Comparison of ENCODE assay signal across 8 mouse cellular contexts in the genomic region with DNA sequence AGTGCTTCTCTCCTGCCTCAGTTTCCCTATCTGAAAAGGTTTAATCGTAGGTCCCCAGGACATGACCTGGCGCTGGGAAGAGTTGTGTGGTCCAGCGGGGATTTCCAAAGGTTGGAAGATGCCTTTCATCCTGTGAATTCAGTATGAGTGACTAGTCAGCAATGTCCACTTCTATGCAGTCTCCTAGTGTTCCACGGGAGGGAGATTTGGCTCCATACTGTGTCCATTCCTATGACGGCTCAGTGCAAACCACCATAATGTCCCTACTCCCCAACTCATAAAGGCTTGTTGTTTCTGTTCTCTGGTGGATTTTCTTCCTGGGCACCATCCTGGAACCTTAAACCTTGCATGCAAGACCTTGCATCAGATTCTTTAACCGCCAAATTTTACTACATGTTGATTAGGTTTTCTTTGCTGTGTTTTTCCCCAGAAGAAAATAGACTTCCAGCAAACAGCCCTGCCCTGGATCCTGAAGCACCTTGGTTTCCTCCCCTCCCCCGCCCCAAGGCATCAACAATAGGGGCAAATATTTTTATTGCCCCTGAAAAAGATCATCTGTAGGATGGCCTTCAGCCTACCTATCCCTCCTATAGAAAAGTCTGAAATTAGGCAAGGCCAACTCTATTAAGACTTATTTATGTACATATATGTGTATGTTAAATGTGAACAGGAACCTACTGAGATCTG. TPM values are rescaled to one million over a fixed set of nuclear protein-coding genes. Genes with fewer than 3 reads are reported as not detected.
DNase-seq lines count a peak whose midpoint lies in the region; ATAC-seq and TF ChIP-seq lines count a peak whose summit lies in the region.

No protein-coding gene starts in this region.

- H3K36me3 ChIP-seq in hindbrain, embryonic 11.5 days (ENCODE audit: control insufficient read depth, insufficient read depth, low read length), result no peaks in the 10 kb centered on the region
- H3K36me3 ChIP-seq in midbrain, embryonic 12.5 days, result peaks cover 2% of the 10 kb centered on the region; the same call in 1 of the 2 replicates

- peak; percentile 39 for TF ChIP-seq CTCF in left cerebral cortex, adult 2 months (IDR thresholded peaks at IDR 0.05)

- H3K9ac ChIP-seq in hindbrain, embryonic 11.5 days (ENCODE audit: low read depth, low read length), result peak overlapping the region; percentile 59; the same call in 1 of the 2 replicates
- peak overlapping the region; percentile 51 for H3K9ac ChIP-seq in midbrain, embryonic 12.5 days (replicated peaks)

- DNase-seq in left cerebral cortex, adult 2 months (ENCODE audit: extremely low spot score in 1 of 2, low spot score in 2 of 2), result no peak
- DNase-seq in left cerebral cortex, adult 8-10 months (ENCODE audit: low spot score in 2 of 2), result no peak
- DNase-seq in hindbrain, embryonic 11.5 days (ENCODE audit: low spot score), result no peak
- no peak for DNase-seq in frontal cortex, postnatal 10 days (ENCODE audit: low spot score in 2 of 2)
- no peak for DNase-seq in urinary bladder, adult 2 months (ENCODE audit: low spot score)
- no peak for DNase-seq in gastrocnemius, postnatal 25 days

- no peaks in the 10 kb centered on the region for H3K27me3 ChIP-seq in hindbrain, embryonic 11.5 days (ENCODE audit: control insufficient read depth, insufficient read depth, low read length)
- no peaks in the 10 kb centered on the region for H3K27me3 ChIP-seq in midbrain, embryonic 12.5 days

- no peaks in the 10 kb centered on the region for H3K9me3 ChIP-seq in hindbrain, embryonic 11.5 days (ENCODE audit: control insufficient read depth, low read length)
- no peaks in the 10 kb centered on the region for H3K9me3 ChIP-seq in midbrain, embryonic 12.5 days

- no peaks in the 10 kb centered on the region for H3K4me1 ChIP-seq in brown adipose tissue, adult 24 weeks (ENCODE audit: control insufficient read depth, insufficient read depth, insufficient read length, low read length)
- peaks cover 5% of the 10 kb centered on the region; the same call in 1 of the 2 replicates for H3K4me1 ChIP-seq in hindbrain, embryonic 11.5 days (replicated peaks; ENCODE audit: control insufficient read depth, insufficient read depth, low read length)
- peaks cover 25% of the 10 kb centered on the region for H3K4me1 ChIP-seq in midbrain, embryonic 12.5 days

- H3K27ac ChIP-seq in left cerebral cortex, adult 2 months, result peak overlapping the region; percentile 88
- peak overlapping the region; percentile 80 for H3K27ac ChIP-seq in brown adipose tissue, adult 24 weeks (replicated peaks; ENCODE audit: low read depth, low read length)
- H3K27ac ChIP-seq in hindbrain, embryonic 11.5 days (ENCODE audit: low read depth, low read length), result peak overlapping the region; percentile 68
- peak overlapping the region; percentile 81 for H3K27ac ChIP-seq in midbrain, embryonic 12.5 days (replicated peaks)

- WGBS in hindbrain, embryonic 11.5 days, result 37% methylated on average over 7 of the region's 7 CpGs
- 37% methylated on average over 7 of the region's 7 CpGs for WGBS in midbrain, embryonic 12.5 days

- ATAC-seq in hindbrain, embryonic 11.5 days (ENCODE audit: low FRiP score), result peak; percentile 43
- ATAC-seq in midbrain, embryonic 12.5 days (ENCODE audit: low FRiP score, low read depth), result peak; percentile 7; the same call in 1 of the 2 replicates

- H3K4me3 ChIP-seq in left cerebral cortex, adult 2 months, result peak overlapping the region; percentile 50
- peak overlapping the region; percentile 77 for H3K4me3 ChIP-seq in brown adipose tissue, adult 24 weeks (ENCODE audit: insufficient read depth, low read depth, low read length)
- peak overlapping the region; percentile 93 for H3K4me3 ChIP-seq in hindbrain, embryonic 11.5 days (ENCODE audit: low read depth, low read length)
- H3K4me3 ChIP-seq in midbrain, embryonic 12.5 days, result peak overlapping the region; percentile 73

- peak overlapping the region; percentile 54 for H3K4me2 ChIP-seq in hindbrain, embryonic 11.5 days (replicated peaks; ENCODE audit: low read depth, low read length)
- H3K4me2 ChIP-seq in midbrain, embryonic 12.5 days (replicated peaks), result peak overlapping the region; percentile 85

- intact Hi-C loops in left cerebral cortex, adult 2 months (cut with DNase I), result no loop called here

RNA-seq across cellular contexts. Expression of a gene that starts 22.1 kb away (rescaled TPM):
- total RNA-seq in left cerebral cortex, adult 2 months (2021), result 100 to 1,000 TPM; 360 to 388 TPM
- total RNA-seq in left cerebral cortex, adult 8-10 months (2022), result 100 to 1,000 TPM; 350 to 369 (median 358) TPM
- 27.4 and 29.6 TPM in 2 replicates for polyA plus RNA-seq in brown adipose tissue, adult 24 weeks (2012; ENCODE audit: insufficient read depth, insufficient read length, missing spikeins)
- 227 and 232 TPM in 2 replicates for polyA plus RNA-seq in hindbrain, embryonic 11.5 days (2014; fragmentation: Nextera tagmentation; extraction: Ambion mirVana)
- 222 and 240 TPM in 2 replicates for polyA plus RNA-seq in midbrain, embryonic 12.5 days (2016; fragmentation: Nextera tagmentation; extraction: Ambion mirVana)
- polyA plus RNA-seq in urinary bladder, adult 2 months (2012; rRNA removed), result 141 and 169 TPM in 2 replicates
- 10 to 100 TPM; 79.2 to 82.7 TPM for total RNA-seq in gastrocnemius, postnatal 25 days (2021)

RNA-seq across cellular contexts. Expression of a gene that starts 49.1 kb away (rescaled TPM):
- 10 to 100 TPM; 33.2 to 35.8 TPM for total RNA-seq in left cerebral cortex, adult 2 months (2021)
- total RNA-seq in left cerebral cortex, adult 8-10 months (2022), result 10 to 100 TPM; 26.6 to 35.9 (median 30.8) TPM
- 1.2 and 2.1 TPM in 2 replicates for polyA plus RNA-seq in brown adipose tissue, adult 24 weeks (2012; ENCODE audit: insufficient read depth, insufficient read length, missing spikeins)
- 29.4 and 30.6 TPM in 2 replicates for polyA plus RNA-seq in hindbrain, embryonic 11.5 days (2014; fragmentation: Nextera tagmentation; extraction: Ambion mirVana)
- 40.6 and 43.3 TPM in 2 replicates for polyA plus RNA-seq in midbrain, embryonic 12.5 days (2016; fragmentation: Nextera tagmentation; extraction: Ambion mirVana)
- polyA plus RNA-seq in urinary bladder, adult 2 months (2012; rRNA removed), result 51.8 and 52.5 TPM in 2 replicates
- total RNA-seq in gastrocnemius, postnatal 25 days (2021), result 1 to 10 TPM in 1 of 2 experiments, under 1 TPM in 1; 0.90 to 1.5 TPM
